Mouse (Mus musculus) layer of hippocampus, adult 8-10 months (tissue): ENCODE measurements around the gene Gsto2. TPM values are rescaled to one million over a fixed set of nuclear protein-coding genes. Genes with fewer than 3 reads are reported as not detected.
"Not testable (repeated sequence)": the region's sequence is repeated elsewhere in the genome, so short reads cannot be mapped to it uniquely, and the experiment has no call there.

Source experiments
- DNase-seq, 2 experiments: peaks; one replicate each; pipeline ENCODE4 v3.0.0; 2022; ENCODE audit warnings: low spot score in 2 of 2
- total RNA-seq, 4 experiments: library from RNA; stranded (reverse); gene quantifications; 2 replicates each; pipeline ENCODE4 v1.2.4; 2022

The Gsto2 gene
- total RNA-seq: 1 to 10 TPM; 2.2 to 4.1 (median 2.9) TPM

DNA sequence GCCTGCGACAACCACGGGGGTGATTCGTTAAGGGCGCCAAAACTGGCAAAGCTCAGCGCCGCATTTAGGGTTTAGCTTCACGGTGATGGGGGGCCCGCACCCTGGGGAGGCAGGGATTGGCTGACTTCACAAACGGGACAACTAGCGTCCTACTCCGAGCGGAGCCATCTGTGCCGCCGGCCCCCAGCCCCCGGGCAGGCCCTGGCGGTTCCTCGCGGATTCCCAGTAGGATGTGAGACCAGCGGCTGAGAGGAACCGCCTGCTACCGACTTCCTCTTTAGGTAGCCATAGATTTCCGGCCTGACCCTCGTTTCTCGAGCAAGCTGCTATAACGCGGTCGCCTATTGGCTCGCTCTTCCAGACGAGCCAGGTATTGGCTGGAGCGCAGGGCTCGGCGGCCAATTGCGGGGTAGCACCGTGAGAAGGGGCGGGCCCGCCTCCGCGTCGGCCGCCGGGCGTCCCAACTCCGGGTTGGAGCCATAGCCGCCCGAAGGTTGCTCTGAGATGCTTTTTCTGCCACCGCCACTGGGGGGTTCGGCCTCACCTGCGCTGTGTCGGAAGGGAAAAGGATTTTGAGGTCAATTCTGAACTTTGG is at the start of gene Gsto2:
Gene Gsto2 (plus strand): TSS at position 182 of the 595 bp plus-strand sequence.
- peak; percentile 92 to 93 for DNase-seq

GRCm38 (mm10) chr19:47817692-47818091 is 47.6 kb upstream of the Gsto2 start:
- peak in 1 of 2 experiments; percentile 7 for DNase-seq

DNA sequence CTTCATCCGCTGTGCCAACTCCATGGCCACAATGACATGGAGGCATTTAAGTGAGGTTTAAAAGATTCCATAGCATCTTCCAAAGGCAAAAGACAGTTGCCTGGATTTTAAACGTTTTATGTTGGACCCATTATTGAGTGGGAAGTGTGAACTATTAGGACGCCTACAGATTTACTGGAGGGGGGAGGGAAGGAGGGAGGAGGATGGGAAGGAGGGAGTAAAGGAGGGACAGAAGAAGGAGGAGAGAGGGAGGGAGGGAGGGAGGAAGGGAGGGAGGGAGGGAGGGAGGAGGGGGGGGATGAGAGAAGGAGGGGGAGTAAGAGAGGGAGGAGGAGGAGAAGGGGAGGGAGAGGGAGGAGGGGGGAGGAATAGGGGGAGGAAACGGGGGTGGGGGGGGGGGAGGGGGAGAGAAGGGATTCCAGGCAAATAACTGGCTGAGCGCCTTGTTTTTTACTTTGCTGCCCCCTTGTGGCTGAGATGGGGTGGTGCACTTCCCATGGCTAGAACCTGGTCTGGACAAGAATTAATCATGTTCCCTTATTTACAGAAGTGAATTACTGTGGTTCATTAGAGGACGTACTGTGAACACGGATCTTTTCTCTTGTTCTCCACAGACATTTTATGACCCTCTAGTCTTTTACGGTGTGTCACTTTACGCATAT is 44.4 kb upstream of the Gsto2 start:
- peak; percentile 60 to 79 for DNase-seq

- no peak for DNase-seq
Observed at GRCm38 (mm10) chr19:47821494-47821872, 43.9 kb upstream of the Gsto2 start.

GRCm38 (mm10) chr19:47822143-47822796 is 43.1 kb upstream of the Gsto2 start:
- DNase-seq: no peak

- no peak for DNase-seq
Observed at GRCm38 (mm10) chr19:47824026-47824425, 41.3 kb upstream of the Gsto2 start.

- DNase-seq: no peak
Observed at GRCm38 (mm10) chr19:47829913-47830450, 35.4 kb upstream of the Gsto2 start.

- no peak for DNase-seq
Observed at GRCm38 (mm10) chr19:47831111-47831510, 34.2 kb upstream of the Gsto2 start.

DNA sequence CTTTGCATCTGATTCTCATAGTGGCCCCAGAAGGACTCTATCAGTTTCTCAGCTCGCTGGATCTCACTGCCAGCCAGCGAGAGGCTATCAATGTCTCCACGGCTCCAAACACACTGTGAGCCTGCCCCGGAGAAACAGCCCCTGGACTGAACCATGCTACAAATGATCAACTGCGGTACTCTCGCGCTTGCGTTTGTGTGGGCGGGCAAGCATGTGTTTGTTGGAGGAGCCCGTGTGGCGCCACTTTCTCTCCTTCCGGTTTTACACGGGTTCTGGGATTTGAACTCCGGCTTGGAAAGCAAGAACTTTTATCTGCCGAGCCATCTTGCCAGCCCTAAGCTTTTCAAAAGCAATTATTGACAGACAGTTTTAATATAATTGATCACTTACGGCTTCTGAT is 33.0 kb upstream of the Gsto2 start:
- DNase-seq: no peak

- no peak for DNase-seq
Observed at GRCm38 (mm10) chr19:47834614-47835013, 30.7 kb upstream of the Gsto2 start.

DNA sequence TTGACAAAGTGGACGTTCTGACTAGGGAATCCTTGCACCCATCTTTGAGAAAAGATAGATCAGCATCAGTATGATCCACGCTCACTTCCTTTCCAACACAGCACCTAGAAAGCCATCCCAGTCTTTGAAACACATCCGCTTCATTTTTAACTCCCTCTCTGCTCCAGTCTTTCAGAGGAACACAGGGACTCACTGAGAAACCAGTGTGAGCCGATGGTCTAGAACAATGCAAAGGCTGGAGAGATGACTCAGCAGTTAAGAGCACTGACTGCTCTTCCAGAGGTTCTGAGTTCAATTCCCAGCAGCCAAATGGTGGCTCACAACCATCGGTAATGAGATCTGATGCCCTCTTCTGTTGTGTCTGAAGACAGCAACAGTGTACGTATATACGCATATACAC is 29.6 kb upstream of the Gsto2 start:
- no peak for DNase-seq

GRCm38 (mm10) chr19:47836701-47837526 is 28.4 kb upstream of the Gsto2 start:
- DNase-seq: peak in 1 of 2 experiments; percentile 39

DNA sequence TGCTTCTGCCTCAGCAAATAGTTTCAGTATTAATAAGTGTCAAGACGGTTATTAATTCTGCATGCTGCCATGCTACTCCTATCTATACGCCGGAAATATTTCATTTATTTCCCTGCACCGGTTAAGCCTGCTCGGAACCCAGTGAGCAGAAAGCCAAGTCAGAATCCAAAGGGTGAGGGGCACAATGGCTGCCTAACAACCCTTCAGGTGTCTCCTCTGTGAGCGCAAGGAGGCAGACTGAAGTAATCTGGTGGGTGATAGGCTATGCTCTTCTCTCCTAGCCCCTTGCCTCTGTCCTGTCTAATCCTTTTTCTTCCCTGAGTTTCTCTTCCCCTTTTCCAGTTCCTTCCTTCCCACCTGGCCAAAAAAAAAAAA is 27.8 kb upstream of the Gsto2 start:
- no peak for DNase-seq

DNA sequence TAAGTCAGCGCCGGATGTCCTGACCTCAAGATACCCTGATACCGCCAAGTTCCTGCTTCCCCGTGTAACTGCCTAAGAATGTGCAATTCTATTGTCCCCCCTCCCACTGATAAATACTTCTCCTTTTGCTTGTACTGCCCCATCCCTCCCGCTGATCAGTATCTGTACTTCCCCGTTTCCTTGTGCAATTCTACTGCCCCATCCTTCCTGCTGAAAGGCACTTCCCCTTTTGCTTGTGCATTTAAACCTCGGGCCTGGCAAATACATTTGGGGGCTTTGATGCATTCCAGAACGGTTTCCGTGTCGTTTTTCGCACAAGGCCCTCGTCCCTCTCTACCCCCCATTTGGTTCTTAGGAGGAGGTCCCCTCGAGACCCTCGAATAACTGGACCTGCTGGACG is 24.1 kb upstream of the Gsto2 start:
- not testable (repeated sequence) for DNase-seq

DNA sequence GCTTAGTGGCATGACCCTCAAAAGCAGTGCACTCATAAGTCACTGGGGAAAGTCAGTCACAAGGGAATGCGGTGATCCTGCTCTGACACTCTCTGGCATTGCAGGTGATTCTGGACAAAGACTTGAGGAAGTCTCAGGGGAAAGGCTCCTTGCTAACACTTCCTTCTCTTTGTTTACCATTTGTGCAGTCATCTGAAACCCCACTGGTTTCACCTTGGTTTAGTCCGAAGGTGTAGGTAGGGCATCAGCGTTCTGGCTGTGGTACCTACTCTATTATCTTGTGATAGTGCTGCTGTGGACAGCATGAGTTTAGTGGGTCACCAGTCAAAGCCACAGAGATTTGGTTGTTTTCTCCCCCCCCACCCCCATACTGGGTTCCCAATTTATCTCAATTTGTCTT is 15.6 kb upstream of the Gsto2 start:
- DNase-seq: no peak

DNA sequence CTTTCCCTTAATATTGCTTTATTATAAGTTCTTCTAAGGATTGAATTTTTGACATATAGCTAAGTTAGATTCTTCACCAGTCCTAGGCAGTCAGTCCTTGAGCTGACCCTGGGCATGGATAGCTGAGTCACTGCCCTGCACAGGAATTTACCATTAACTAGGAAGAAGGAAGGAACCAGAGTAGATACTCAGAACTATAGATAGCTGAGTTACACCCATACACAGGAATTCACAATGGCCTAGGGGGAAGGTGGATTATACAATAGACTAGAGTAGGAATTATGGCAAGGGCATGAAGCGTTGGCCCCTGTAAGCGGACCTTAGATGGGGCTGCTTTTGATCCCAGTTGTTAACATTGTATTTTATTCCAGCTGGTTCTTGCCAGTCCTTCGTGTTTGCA is 13.2 kb upstream of the Gsto2 start:
- not testable (repeated sequence) for DNase-seq

- no peak for DNase-seq
Observed at GRCm38 (mm10) chr19:47853053-47853452, 12.3 kb upstream of the Gsto2 start.

DNA sequence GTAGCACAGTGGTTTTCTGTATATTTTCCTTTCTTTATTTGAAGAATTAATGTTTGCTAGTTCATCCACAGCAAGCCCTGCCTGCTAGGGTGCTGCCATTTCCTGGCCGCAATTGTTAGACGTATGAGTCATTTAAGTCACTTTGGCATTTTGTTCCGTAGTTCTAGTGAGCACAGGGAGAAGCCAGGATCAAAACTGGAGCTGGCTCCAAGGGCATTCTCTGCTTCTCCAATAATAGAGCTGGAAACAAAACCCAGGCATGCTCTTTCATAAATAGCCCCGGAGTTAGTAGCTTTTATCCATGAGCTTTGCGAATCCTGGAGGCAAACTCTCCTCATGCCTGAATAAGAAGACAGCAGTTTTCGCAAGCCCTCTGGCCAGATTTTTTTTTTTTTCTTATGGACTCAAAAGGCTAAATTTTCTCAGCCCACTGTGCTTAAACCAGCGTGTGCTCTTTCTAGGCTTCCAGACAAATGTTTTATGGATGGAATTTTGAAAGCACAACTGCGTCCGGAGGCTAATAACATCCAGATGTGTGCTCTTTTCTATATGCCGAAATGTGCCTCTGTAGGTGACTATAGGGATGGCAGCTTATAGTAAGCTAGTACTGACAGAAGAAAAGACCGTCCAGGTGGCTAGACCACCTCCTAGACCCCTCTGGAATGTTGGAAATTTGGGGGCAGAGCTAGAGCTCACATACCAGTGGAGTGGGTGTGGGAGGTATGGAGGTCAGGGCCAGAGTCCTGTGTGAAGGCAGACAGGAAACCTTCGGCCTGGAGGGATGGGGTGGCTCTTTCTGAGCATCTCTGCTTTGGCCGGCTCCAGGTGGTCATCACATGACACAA is 11.2 kb upstream of the Gsto2 start:
- no peak for DNase-seq

GRCm38 (mm10) chr19:47854796-47855783 is 10.2 kb upstream of the Gsto2 start, which contains the start of gene Gsto1:
Gene Gsto1, plus strand, starts transcription at chr19:47854970.
- peak; percentile 83 to 85 for DNase-seq
